Mouse (Mus musculus) induced T-regulatory cell, adult 2 months (primary cell): ENCODE results near the gene Maneal.
A peak's percentile ranks its signal among the peaks of the same experiment; 100 is the strongest.

ENCODE experiments used
- DNase-seq: peaks from one replicate; pipeline ENCODE4 v3.0.0-alpha.2; 2012; ENCODE audit warnings: low read depth

The Maneal gene

DNA sequence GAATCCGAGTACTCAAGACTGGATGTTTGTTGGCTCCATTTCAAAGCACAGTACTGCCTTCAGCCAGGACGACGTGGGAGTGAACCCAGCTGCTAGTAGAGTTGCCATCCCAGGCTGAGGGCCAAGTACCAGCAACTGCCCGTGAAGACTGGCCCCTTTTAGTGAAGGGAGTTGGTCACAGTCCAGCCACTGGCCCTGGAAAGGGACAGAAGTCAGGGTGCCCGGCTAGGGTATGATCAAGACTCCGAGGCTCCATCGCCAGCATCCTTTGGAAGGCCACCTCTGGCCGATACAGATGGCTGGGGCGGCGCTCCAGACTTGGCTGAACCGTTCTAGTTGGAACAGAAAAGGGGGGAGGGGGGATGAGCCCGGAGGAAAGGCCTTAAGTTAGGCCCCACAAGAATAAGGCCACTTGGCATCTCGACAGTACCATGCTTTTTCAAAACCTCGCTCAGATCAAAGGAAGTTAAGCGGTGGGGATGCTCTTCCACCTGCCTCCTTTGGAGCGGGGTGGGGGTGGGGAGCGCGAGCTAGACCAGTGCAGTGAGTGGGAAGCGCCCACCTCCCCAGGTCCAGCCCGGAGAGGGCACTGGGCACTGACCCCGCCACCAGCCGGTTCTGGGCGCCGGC lies 12.2 kb downstream of the Maneal start:
- DNase-seq = peak; percentile 19

- peak; percentile 82 for DNase-seq
Measured at GRCm38 (mm10) chr4:124847573-124847972, 14.4 kb downstream of the Maneal start.

DNA sequence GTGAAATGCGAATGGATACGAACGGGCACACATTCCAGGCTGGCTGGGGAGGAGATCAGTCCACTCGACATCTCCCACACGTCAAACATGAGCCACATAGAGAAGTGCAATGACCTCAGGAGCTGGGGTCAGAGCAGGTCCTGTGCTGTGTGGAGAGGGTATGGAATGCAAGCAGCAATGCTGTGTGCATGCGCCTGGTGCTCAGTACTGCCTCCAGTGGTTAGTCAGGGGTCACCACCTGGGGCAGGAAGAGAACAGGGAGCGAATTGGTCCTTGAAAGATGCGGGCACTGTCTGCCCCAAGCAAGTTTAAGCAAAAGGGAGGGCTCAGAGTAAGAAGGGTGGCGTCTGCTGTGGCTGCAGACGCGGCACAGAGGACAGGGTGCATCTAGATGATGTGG lies 18.5 kb downstream of the Maneal start:
- DNase-seq = peak; percentile 55

- peak; percentile 44 for DNase-seq
Measured at GRCm38 (mm10) chr4:124840998-124841397, 21.0 kb downstream of the Maneal start.

DNA sequence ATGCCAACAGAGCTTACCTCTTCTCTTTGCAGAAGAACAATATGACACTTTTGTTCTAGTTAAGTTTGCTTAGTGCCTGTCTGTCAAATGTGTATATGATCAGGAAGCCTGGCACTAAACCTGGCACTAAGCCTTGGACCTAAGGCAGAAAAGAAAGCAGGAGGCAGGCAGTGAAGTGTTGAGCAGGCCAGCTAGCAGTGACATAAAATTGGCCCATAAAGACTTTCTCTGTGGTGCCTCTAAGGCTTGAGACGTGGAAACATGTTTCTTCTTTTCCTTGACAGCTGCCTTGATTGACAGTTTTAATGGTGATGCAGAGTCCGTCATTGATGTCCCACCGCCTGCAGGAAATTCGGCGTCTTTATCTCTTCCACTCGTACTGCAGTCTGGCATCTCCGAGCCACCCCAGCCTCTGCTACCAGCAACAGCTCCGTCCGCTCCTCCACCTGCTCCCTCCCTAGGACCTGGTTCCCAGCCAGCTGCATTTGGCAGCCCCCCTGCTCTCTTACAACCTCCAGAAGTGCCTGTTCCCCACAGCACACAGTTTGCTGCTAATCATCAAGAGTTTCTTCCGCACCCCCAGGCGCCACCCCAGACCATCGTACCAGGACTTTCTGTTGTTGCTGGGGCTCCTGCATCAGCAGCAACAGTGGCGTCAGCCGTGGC lies 23.8 kb downstream of the Maneal start:
- no peak for DNase-seq

DNA sequence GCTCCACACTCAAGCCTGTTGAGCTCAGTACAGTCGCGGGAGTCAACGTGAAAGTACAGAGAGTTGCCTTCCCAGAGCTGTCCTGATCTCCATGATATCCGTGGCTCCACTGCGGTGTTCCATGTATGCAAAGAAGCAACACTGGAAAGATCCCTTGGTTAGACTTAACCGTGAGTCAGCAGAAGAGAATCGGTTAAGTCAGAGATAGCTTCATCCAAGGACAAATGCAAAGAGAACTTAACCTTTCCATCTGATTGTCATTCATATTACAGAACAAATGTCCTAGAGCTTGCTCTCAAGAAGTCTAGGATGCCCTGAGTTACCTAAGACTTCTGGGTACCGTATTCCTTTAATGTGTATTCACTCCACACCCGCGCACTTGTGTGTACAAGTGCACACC lies 29.2 kb downstream of the Maneal start:
- no peak for DNase-seq

- DNase-seq = no peak
Measured at GRCm38 (mm10) chr4:124829671-124830070, 32.3 kb downstream of the Maneal start.

- no peak for DNase-seq
Measured at GRCm38 (mm10) chr4:124825371-124825965, 36.5 kb downstream of the Maneal start.

DNA sequence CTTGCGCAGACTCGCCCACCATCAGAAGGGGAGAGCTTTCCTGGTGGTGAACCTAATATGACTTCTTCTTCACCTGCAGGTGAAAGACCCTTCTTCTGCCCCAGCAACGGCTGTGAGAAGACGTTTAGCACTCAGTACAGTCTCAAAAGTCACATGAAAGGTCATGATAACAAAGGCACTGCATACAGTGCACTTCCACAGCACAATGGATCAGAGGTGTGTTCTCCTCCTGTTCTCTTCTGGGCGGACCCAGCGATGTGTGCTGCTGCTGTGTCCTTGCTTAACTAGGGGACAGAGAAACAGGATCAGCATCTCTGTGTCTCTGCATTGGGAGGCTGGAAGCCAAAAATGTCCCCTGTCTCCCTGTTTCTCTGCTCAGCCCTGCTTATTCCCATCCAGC lies 37.0 kb downstream of the Maneal start:
- no peak for DNase-seq

- DNase-seq = no peak
Measured at GRCm38 (mm10) chr4:124818832-124819231, 43.1 kb downstream of the Maneal start.

GRCm38 (mm10) chr4:124817803-124818202 lies 44.2 kb downstream of the Maneal start:
- DNase-seq = no peak

DNA sequence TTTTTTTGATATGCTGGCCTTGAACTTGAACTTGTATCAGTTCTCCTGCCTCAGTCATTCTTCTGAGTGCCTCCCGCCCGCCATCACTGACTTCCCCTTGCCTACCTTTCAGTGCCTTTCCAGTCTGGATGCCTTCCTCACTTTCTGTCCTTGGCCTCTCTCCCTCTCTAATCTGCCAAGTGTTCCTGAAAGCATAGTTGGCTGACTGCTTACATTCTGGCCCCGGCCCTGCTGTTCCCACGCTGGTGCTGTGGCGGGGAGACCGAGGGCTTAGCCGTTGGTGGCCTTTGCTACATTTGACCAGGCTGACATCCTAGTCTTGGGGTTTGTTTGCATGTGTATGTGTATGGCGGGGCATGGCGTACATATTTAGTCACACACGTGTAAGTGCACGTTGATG lies 46.1 kb downstream of the Maneal start:
- no peak for DNase-seq

DNA sequence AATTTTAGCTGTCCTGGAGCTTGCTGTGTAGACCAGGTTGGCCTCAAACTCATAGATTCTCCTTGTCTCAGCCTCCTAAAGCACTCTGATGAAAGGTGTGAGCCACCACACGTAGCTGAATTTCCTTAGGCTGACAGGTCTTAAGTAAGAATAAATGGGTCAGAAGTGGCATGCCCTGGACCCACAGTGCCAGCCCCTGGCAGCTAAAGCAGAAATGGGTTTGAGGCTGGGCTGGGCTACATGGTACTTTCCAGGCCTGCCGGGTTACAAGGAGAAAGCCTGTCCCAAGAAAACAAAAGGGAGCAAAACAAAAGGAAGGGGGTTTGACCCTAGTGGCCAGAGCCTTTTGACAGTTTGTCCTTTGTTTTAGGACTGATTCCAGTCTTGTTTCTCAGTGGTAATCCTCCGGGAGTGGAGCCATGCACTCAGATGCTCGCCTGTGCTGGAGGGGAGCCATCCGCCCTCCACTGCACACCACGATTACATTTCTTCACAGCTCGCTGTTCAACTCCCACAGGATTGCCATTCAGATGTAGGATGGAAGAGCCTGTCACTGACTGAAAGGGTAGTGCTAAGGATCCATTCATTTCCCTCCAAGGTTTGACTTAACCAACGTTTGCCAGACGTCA lies 50.5 kb downstream of the Maneal start:
- no peak for DNase-seq

- DNase-seq = no peak
Measured at GRCm38 (mm10) chr4:124810056-124810455, 51.9 kb downstream of the Maneal start.

- no peak for DNase-seq
Measured at GRCm38 (mm10) chr4:124809136-124809883, 52.7 kb downstream of the Maneal start.

DNA sequence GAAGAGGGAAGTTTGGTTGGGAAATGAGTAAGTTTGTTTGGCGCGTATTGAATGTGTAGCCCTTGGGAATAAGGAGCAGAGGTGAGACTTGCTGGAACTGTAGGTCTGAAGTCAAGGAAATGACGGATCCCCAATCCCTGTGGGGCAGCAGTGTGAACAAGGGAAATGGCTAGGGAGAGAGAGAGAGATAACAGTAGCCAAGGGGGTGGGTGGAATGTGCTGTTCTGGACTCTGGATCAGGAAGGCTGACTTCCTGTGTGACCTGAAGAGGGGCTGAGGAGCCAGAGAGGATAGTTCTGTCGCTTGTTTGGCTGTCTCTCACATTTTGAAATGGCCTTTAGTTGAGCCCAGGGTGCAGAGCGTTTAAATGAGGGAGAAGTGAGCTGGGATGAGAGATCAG lies 53.5 kb downstream of the Maneal start:
- no peak for DNase-seq
